Mouse (Mus musculus) MEL (cell line): Measurements from ENCODE around the gene Arhgef17.

Experiments used
- CHD2 ChIP-seq: IDR thresholded peaks from 2 replicates; pipeline ENCODE4 v1.6.1; 2011; ENCODE audit warnings: low read length, improper control_type of control experiment
- CTCF ChIP-seq, 3 experiments: IDR thresholded peaks in 2 of 3; conservative IDR thresholded peaks in 1 of 3; 2 replicates each; pipeline ENCODE4 v1.5.1; 2011 to 2012; ENCODE audit warnings: low read length in 3 of 3, low read depth in 2 of 3, mild to moderate bottlenecking in 2 of 3, improper control_type of control experiment in 1 of 3, inconsistent platforms in 1 of 3, mixed read lengths in 1 of 3, moderate library complexity in 1 of 3; ENCODE audit not compliant: control insufficient read depth in 1 of 3, insufficient read depth in 1 of 3, poor library complexity in 1 of 3, severe bottlenecking in 1 of 3
- GATA1 ChIP-seq: IDR thresholded peaks from 2 replicates; pipeline ENCODE4 v1.6.1; 2011; ENCODE audit warnings: low read depth, low read length, improper control_type of control experiment
- MAZ ChIP-seq: IDR thresholded peaks from 2 replicates; pipeline ENCODE4 v1.6.1; 2012; ENCODE audit warnings: low read depth, mild to moderate bottlenecking, inconsistent platforms, low read length, improper control_type of control experiment
- MEF2A ChIP-seq: IDR thresholded peaks from 2 replicates; pipeline ENCODE4 v1.6.1; 2014; ENCODE audit warnings: low read depth, mild to moderate bottlenecking, inconsistent platforms, low read length, improper control_type of control experiment; ENCODE audit not compliant: poor library complexity, insufficient replicate concordance, severe bottlenecking; ENCODE audit errors: extremely low read depth
- NELFE ChIP-seq: IDR thresholded peaks from 2 replicates; pipeline ENCODE4 v1.6.1; 2011; ENCODE audit warnings: low read depth, low read length, improper control_type of control experiment
- TBP ChIP-seq: IDR thresholded peaks from 2 replicates; pipeline ENCODE4 v1.8.0; 2011; ENCODE audit warnings: low read depth, low read length, improper control_type of control experiment

DNA sequence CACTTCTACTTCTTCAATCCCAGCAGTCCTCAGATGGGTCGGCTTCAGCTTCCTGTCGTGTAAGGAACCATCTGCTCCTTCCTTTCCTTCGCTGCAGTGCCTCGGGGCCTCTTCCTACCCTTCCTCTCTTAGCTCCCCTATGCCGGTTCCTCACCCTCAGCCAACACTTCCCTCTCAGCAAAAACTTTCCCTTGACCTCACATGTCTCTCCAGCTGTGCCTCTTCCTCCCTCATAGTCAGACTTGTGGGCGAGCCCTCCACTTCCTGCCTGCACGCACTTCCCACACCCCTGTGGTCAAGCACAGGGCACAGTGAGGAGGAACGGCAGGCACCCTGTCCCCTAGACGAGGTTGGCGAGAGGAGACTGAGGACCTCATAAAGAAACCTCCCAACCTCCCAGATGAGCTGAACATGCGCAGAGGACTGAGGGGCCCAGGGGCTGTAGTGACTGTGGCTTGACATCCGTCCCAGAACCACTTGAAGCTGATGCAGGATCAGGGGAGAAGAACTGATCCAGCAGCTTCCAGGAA, 18.6 kb upstream of the Arhgef17 start:
- no peak for TF ChIP-seq MEF2A
- no peak for TF ChIP-seq CHD2
- no peak for TF ChIP-seq NELFE
- no peak for TF ChIP-seq MAZ
- no peak for TF ChIP-seq CTCF (IDR thresholded peaks at IDR 0.05 in 2 of 3, conservative IDR thresholded peaks at IDR 0.05 in 1 of 3; ENCODE audit: control insufficient read depth in 1 of 3, insufficient read depth in 1 of 3, low read depth in 2 of 3, low read length in 3 of 3, poor library complexity in 1 of 3, severe bottlenecking in 1 of 3)
- peak; percentile 94 for TF ChIP-seq TBP
- no peak for TF ChIP-seq GATA1
